Mouse (Mus musculus) kidney, postnatal 4 days (tissue): ENCODE measurements around the gene Aff3.

Source experiments
- DNase-seq, 2 experiments: peaks; one replicate each; pipeline ENCODE4 v3.0.0; 2021; ENCODE audit warnings: mixed read lengths in 2 of 2

Aff3 gene

DNA sequence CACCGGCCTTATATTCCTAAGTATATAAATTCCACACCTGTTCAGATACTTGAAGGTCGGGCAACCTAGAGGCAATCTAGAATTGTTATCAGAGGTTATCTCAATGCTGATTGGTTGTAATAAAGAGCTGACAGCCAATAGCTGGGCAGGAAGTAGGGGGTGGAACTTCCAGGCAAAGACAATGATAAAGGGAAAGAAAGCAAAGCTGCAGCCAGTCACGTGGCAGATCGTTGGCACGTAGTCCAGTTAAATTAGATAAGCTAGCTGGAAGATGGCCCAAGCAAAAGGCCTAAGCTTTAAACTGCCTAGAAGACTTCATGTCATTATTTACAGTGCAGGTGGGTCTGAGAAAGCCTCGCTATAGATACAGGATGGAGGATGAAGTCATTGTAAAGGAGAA is 531.8 kb downstream of the Aff3 start:
- peak; percentile 27 to 42 for DNase-seq

- peak; percentile 27 to 47 for DNase-seq
Observed at GRCm38 (mm10) chr1:38130715-38131483, 533.9 kb downstream of the Aff3 start.

DNA sequence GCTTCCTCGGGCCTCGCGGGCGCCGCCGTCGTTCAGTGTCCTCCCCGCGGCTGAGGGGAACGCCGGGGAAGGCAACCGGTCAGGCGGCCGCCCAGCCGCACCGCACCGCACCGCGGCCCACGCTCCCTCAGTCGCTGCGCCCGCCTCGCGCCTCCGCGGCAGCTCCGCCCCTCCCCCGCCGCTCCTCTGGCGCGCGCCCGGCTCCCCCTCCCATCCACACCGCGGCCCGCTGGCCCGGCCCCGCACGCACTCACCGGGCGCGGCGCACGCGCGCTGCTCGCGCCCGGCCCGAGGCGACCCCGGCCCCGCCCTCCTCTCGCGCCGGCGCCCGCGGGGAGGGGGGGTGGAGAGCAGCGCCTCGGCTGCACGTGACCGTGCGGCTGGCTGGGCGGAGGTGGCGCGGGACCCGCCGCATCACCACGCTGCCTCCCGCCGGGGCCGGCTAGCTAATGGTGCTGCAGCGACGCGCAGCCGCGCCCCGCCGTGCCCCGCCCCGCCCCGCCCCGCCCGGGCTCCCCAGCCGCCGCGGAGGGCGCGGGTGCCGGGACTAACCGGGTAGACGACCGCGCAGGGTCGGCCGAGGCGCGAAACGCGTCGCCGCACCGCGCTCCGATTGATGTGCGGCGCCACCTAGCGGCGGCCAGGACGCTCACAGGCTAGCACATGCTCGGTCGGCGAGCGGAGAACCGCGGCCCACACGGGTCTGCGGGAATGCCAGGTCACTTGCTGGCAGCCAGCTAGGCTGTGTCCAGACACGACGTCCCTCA is 535.1 kb downstream of the Aff3 start, which contains the start of gene Rev1:
Gene Rev1 (minus strand): TSS at position 301 of the 767 bp plus-strand sequence.
- DNase-seq = peak; percentile 93 to 97

- DNase-seq = peak; percentile 61 to 75
Observed at GRCm38 (mm10) chr1:38128919-38129436, 535.8 kb downstream of the Aff3 start.
